Mouse (Mus musculus): ENCODE measurements around the gene S100a10. TPM values are rescaled to one million over a fixed set of nuclear protein-coding genes. Genes with fewer than 3 reads are reported as not detected.
A peak's percentile ranks its signal among the peaks of the same experiment; 100 is the strongest.

S100a10 gene
- polyA plus RNA-seq (2012; rRNA removed), result 60.1 and 60.6 TPM in 2 replicates

DNA sequence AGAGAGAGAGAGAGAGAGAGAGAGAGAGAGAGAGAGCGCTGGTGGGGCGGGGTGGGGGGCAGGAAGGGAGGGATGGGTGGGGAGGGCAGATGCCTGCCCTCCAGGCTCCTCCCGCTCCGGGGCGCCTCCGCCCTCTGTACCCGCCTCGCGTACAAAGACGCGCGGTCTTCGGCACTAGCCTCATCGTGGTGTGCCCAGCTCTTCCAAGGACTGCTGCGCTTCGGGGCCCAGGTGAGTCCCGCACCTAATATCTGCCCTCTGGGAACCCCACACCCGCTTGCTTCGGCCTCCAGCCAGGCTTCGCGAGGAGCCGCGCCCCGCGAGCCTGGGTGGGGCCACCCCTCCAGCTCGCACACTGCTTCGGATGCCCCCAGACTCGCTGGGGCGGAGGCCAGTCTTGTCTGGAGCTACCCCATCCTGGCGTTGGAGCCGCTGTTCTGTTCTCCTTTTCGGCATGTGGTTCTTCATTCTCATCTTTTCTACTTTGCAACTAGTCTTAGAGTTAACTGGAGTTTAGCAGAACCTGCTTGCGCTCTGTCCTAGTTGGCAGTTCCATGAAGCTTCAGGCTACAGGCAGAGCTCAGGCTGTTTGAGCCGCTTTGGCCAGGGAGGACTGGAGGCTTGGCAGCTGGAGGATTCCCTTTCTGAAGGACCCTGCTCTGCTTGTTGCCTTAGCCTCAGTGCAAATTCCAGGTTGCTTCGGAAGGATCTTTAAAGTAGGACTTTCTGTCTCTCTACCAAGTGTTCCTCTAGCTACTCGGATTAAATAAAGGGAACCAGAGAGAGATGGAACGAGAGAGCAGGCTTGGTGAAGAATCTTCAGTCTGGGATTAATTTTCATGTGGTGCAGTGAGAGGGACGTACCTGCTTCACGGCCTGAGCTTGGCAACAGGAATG is at the start of gene S100a10:
S100a10 (plus strand) TSS at position 100 of the 897 bp plus-strand sequence.
- TF ChIP-seq POLR2A (IDR thresholded peaks at IDR 0.05; ENCODE audit: borderline replicate concordance, insufficient read depth, low read length) (no peak), CTCF (IDR thresholded peaks at IDR 0.05; ENCODE audit: borderline replicate concordance, insufficient read depth, low read depth, low read length) (no peak)
- Histone ChIP-seq H3K4me1 (ENCODE audit: control insufficient read depth, insufficient read depth, low read length) (no peaks in the 10 kb centered on the region), H3K27ac (ENCODE audit: insufficient read depth, low read length) (no peak within 1 kb of the TSS), H3K27me3 (ENCODE audit: control insufficient read depth, insufficient read depth, low read length) (no peaks in the 10 kb centered on the region), H3K4me3 (replicated peaks; ENCODE audit: insufficient read depth, low read depth, low read length) (peak within 1 kb of the TSS; percentile 42)
- WGBS, result 2% methylated on average over 38 of the region's 39 CpGs
- peak; percentile 4 to 18 for DNase-seq

DNA sequence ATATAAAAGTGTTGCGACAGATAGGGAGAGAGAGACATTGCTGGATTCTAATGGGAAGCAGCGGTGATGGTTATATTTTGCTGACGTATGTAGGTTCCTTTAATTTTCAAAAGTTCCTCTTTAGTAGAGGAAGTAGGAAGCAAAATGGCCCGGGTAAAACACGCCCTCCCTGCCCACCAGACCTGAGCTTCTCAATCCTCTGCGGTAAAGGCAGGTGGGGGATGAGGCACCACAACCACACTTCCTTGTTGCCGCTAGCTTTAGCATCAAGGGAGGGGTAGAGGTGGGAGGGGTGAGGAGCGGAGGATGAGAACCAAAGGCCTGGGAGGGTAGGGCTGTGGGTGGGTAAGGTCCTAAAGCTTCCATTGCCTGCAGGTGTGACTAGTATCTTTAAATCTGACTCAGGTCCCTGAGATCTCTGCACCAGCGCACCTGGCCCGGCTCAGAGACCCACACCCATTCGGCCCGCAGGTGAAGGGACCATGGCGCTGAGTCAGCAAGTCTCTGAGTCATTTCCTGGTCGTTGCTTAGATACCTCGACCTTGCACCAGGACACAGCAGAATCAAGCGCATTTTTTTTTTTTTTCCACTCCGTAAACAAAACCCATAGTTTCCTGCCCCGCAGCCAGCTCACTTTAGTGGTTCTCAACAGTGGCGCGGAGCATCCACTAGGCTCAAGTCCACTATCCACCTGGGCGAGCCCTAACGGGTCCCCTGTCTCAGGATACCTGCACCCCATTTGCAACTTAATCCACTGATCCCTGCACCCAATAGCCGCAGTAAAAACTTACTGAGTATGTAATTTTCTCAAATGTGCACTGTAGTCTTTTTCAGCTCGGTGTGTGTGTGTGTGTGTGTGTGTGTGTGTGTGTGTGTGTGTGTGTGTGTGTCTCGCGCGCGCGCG is 48.7 kb upstream of the S100a10 start:
- Histone ChIP-seq H3K27ac (ENCODE audit: insufficient read depth, low read length) (no peak overlapping the region), H3K27me3 (ENCODE audit: control insufficient read depth, insufficient read depth, low read length) (no peaks in the 10 kb centered on the region), H3K4me1 (ENCODE audit: control insufficient read depth, insufficient read depth, low read length) (no peaks in the 10 kb centered on the region), H3K4me3 (replicated peaks; ENCODE audit: insufficient read depth, low read depth, low read length) (no peak overlapping the region)
- no peak for DNase-seq
- TF ChIP-seq CTCF (IDR thresholded peaks at IDR 0.05; ENCODE audit: borderline replicate concordance, insufficient read depth, low read depth, low read length) (no peak), POLR2A (IDR thresholded peaks at IDR 0.05; ENCODE audit: borderline replicate concordance, insufficient read depth, low read length) (no peak)
- WGBS, result 49% methylated on average over 30 of the region's 30 CpGs

DNA sequence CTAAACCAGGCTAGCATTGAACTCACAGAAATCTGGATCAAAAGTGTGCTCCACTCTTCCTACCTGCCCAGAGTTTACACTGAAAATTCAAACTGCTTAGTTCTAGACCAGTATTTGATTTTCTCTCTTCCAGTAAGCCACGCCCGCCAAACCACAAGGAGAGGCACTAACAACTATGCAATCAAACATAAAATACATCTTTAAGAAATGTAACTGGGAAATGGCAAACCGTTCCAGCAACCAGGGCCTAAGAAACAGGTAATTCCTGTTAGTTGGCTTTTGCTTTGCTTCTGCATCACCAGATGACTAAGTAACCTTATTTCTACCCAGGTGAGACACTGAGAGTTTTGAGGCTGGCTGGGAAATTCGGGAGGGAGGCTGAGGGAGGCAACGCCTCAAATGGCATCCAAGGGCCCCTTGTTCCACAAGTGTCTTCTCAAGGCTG is 48.0 kb upstream of the S100a10 start:
- Histone ChIP-seq H3K4me1 (ENCODE audit: control insufficient read depth, insufficient read depth, low read length) (no peaks in the 10 kb centered on the region), H3K4me3 (replicated peaks; ENCODE audit: insufficient read depth, low read depth, low read length) (no peak overlapping the region), H3K27ac (ENCODE audit: insufficient read depth, low read length) (no peak overlapping the region), H3K27me3 (ENCODE audit: control insufficient read depth, insufficient read depth, low read length) (no peaks in the 10 kb centered on the region)
- no peak for DNase-seq
- TF ChIP-seq POLR2A (IDR thresholded peaks at IDR 0.05; ENCODE audit: borderline replicate concordance, insufficient read depth, low read length), result no peak
- no peak for TF ChIP-seq CTCF (IDR thresholded peaks at IDR 0.05; ENCODE audit: borderline replicate concordance, insufficient read depth, low read depth, low read length)
- WGBS, result 68% methylated on average over 5 of the region's 5 CpGs

DNA sequence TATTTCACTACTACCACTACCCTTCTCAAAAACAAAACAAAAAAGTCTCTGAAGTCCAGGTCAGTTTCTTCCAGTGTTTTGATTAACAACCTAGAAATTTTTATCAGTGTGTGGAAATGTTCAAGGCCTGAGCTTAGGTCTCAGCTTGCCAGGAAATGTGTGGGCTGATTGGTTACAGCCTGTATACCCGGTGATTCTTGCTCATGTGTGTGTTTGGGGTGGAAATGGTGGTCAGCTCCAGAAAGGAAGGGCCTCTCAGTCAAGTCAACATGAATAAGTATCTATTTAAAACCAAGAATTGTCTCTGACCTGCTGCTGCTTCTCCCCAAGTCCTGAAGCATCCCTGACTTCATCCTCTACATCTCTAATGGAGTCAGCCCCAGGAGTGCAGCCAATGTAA is 45.6 kb upstream of the S100a10 start:
- no peak overlapping the region for H3K27ac ChIP-seq (ENCODE audit: insufficient read depth, low read length)
- no peak for DNase-seq
- 62% methylated on average over 1 of the region's 1 CpGs for WGBS

DNA sequence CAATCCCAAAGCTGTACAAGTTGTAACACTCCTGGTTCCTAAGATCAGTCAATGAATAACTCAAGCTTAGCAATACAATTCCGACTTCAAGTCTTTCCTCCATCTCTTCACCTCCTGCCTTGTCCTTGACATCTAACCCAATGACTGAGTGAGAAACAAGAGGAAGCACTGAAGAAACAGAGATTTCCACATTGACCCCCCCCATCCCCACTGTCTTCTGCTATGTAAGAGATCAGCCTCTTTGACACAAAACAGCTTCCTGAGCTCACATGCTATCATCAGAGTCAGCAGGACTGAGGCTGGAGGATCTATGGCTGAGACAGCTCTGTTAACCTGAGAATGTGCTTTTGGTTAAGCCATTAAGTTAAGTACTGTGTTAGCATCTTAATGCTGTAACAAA is 43.8 kb upstream of the S100a10 start:
- H3K4me1 ChIP-seq (ENCODE audit: control insufficient read depth, insufficient read depth, low read length), result no peaks in the 10 kb centered on the region
- H3K4me3 ChIP-seq (replicated peaks; ENCODE audit: insufficient read depth, low read depth, low read length), result no peak overlapping the region
- 75% methylated on average over 1 of the region's 1 CpGs for WGBS
- no peak for DNase-seq
- no peaks in the 10 kb centered on the region for H3K27me3 ChIP-seq (ENCODE audit: control insufficient read depth, insufficient read depth, low read length)
- no peak for TF ChIP-seq CTCF (IDR thresholded peaks at IDR 0.05; ENCODE audit: borderline replicate concordance, insufficient read depth, low read depth, low read length)
- no peak for TF ChIP-seq POLR2A (IDR thresholded peaks at IDR 0.05; ENCODE audit: borderline replicate concordance, insufficient read depth, low read length)
- H3K27ac ChIP-seq (ENCODE audit: insufficient read depth, low read length), result no peak overlapping the region

More for the DNA sequence above, 45.6 kb upstream of the S100a10 start:
- no peaks in the 10 kb centered on the region for H3K4me1 ChIP-seq (ENCODE audit: control insufficient read depth, insufficient read depth, low read length)
- H3K27me3 ChIP-seq (ENCODE audit: control insufficient read depth, insufficient read depth, low read length), result no peaks in the 10 kb centered on the region
- H3K4me3 ChIP-seq (replicated peaks; ENCODE audit: insufficient read depth, low read depth, low read length), result no peak overlapping the region
- no peak for TF ChIP-seq POLR2A (IDR thresholded peaks at IDR 0.05; ENCODE audit: borderline replicate concordance, insufficient read depth, low read length)
- TF ChIP-seq CTCF (IDR thresholded peaks at IDR 0.05; ENCODE audit: borderline replicate concordance, insufficient read depth, low read depth, low read length), result no peak

DNA sequence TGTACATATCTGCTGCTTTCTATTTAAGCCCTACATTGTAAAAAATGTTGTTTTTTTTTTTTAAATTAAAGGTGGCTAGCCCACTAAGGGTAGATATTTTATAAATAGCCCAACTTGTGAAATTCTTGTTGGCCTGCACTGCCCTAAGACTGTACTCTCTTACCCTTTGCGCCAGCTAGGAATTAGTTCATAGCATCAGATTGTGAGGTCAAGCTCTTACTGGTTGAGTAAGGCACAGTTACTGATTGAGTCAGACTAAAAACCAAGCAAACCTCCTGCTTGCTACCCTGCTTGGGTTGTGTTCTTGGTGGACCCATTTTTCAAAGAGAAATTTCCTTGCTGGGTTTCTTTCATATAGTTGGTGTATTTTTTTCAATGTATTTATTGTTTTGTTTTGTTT is 43.1 kb upstream of the S100a10 start:
- no peak overlapping the region for H3K27ac ChIP-seq (ENCODE audit: insufficient read depth, low read length)
- no peak for DNase-seq
- 94% methylated on average over 1 of the region's 1 CpGs for WGBS
- H3K4me3 ChIP-seq (replicated peaks; ENCODE audit: insufficient read depth, low read depth, low read length), result no peak overlapping the region
- H3K4me1 ChIP-seq (ENCODE audit: control insufficient read depth, insufficient read depth, low read length), result no peaks in the 10 kb centered on the region
- no peak for TF ChIP-seq POLR2A (IDR thresholded peaks at IDR 0.05; ENCODE audit: borderline replicate concordance, insufficient read depth, low read length)
- no peak for TF ChIP-seq CTCF (IDR thresholded peaks at IDR 0.05; ENCODE audit: borderline replicate concordance, insufficient read depth, low read depth, low read length)
- no peaks in the 10 kb centered on the region for H3K27me3 ChIP-seq (ENCODE audit: control insufficient read depth, insufficient read depth, low read length)

DNA sequence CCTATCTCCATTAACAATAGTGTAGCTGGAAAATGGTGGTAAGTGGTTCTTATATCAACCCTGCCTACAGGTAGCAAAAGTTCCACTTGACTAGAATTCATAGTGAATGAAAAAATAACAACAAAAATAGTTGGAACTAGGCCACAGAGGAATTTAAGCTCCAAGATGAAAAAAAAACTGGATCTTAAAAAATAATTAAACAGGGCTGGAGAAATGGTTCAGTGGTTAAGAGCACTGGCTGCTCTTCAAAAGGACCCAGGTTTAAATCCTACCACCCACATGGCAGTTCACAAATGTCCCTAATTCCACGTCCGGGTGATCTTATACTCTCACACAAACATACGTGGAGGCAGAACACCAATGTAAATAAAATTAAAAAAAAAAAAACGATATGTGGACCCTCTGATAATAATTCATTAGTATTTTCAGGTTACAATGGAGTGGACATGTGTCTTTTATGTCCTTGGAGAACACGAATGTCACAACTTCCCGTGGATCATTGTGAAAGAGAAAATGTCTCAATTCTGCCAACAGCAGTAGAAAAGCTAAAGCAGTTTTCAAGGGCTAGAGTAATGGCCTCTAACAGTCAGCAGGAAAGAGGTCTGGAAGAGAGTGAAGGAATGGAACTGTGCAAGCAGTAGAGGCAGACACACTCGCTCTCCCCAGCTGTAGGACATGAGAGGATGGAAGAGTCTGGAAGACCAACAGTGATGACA is 42.3 kb upstream of the S100a10 start:
- no peak for TF ChIP-seq CTCF (IDR thresholded peaks at IDR 0.05; ENCODE audit: borderline replicate concordance, insufficient read depth, low read depth, low read length)
- TF ChIP-seq POLR2A (IDR thresholded peaks at IDR 0.05; ENCODE audit: borderline replicate concordance, insufficient read depth, low read length), result no peak
- Histone ChIP-seq H3K27ac (ENCODE audit: insufficient read depth, low read length) (no peak overlapping the region), H3K4me1 (ENCODE audit: control insufficient read depth, insufficient read depth, low read length) (no peaks in the 10 kb centered on the region), H3K4me3 (replicated peaks; ENCODE audit: insufficient read depth, low read depth, low read length) (no peak overlapping the region), H3K27me3 (ENCODE audit: control insufficient read depth, insufficient read depth, low read length) (no peaks in the 10 kb centered on the region)
- no peak for DNase-seq
- WGBS, result 73% methylated on average over 7 of the region's 7 CpGs

All from cerebellum, adult 2 months (tissue).